Mouse (Mus musculus): Measurements from ENCODE around the gene Tgfbr3l.
"Not testable (repeated sequence)": the region's sequence is repeated elsewhere in the genome, so short reads cannot be mapped to it uniquely, and the experiment has no call there.

Gene Tgfbr3l

GRCm38 (mm10) chr8:4237814-4238433 lies 10.1 kb upstream of the Tgfbr3l start:
- DNase-seq (ENCODE audit: low read depth, low spot score): peak; percentile 56

GRCm38 (mm10) chr8:4238434-4239192 lies 9.4 kb upstream of the Tgfbr3l start, which contains the start of the genes Map2k7 and Gm49320:
Gene Map2k7, plus strand, starts transcription at chr8:4238740.
Gene Gm49320, plus strand, starts transcription at chr8:4238865.
- peak; percentile 100 for DNase-seq (ENCODE audit: low read depth, low spot score)

GRCm38 (mm10) chr8:4239193-4239890 lies 8.7 kb upstream of the Tgfbr3l start:
- DNase-seq (ENCODE audit: low read depth, low spot score): no peak

GRCm38 (mm10) chr8:4245061-4245460 lies 3.0 kb upstream of the Tgfbr3l start:
- no peak for DNase-seq (ENCODE audit: low read depth, low spot score)

GRCm38 (mm10) chr8:4245737-4246136 lies 2.3 kb upstream of the Tgfbr3l start:
- no peak for DNase-seq (ENCODE audit: low read depth, low spot score)

- DNase-seq (ENCODE audit: low read depth, low spot score): no peak
These were observed 773 bp upstream of the Tgfbr3l start for GRCm38 (mm10) chr8:4247241-4247640.

- peak; percentile 79 for DNase-seq (ENCODE audit: low read depth, low spot score)
These were observed 1.2 kb downstream of the Tgfbr3l start for GRCm38 (mm10) chr8:4249213-4249612.

GRCm38 (mm10) chr8:4250306-4250970 lies 2.4 kb downstream of the Tgfbr3l start:
- peak; percentile 83 for DNase-seq (ENCODE audit: low read depth, low spot score)

GRCm38 (mm10) chr8:4252116-4252760 lies 4.2 kb downstream of the Tgfbr3l start:
- DNase-seq (ENCODE audit: low read depth, low spot score): no peak

- DNase-seq (ENCODE audit: low read depth, low spot score): peak; percentile 96
These were observed 5.2 kb downstream of the Tgfbr3l start, which contains the start of gene Snapc2 for GRCm38 (mm10) chr8:4252934-4253841. Gene Snapc2, plus strand, starts transcription at chr8:4253080.

GRCm38 (mm10) chr8:4254001-4254400 lies 6.0 kb downstream of the Tgfbr3l start:
- peak; percentile 61 for DNase-seq (ENCODE audit: low read depth, low spot score)

- not testable (repeated sequence) for DNase-seq (ENCODE audit: low read depth, low spot score)
These were observed 7.5 kb downstream of the Tgfbr3l start for GRCm38 (mm10) chr8:4255471-4255870.

- DNase-seq (ENCODE audit: low read depth, low spot score): no peak
These were observed 8.9 kb downstream of the Tgfbr3l start for GRCm38 (mm10) chr8:4256911-4257310.

GRCm38 (mm10) chr8:4257350-4257749 lies 9.3 kb downstream of the Tgfbr3l start:
- no peak for DNase-seq (ENCODE audit: low read depth, low spot score)

GRCm38 (mm10) chr8:4258233-4258632 lies 10.2 kb downstream of the Tgfbr3l start:
- peak; percentile 90 for DNase-seq (ENCODE audit: low read depth, low spot score)

- DNase-seq (ENCODE audit: low read depth, low spot score): peak; percentile 87
These were observed 10.7 kb downstream of the Tgfbr3l start for GRCm38 (mm10) chr8:4258678-4259077.

- peak; percentile 94 for DNase-seq (ENCODE audit: low read depth, low spot score)
These were observed 11.3 kb downstream of the Tgfbr3l start, which contains the start of gene Ctxn1 for GRCm38 (mm10) chr8:4259125-4259804. Gene Ctxn1, minus strand, starts transcription at chr8:4259274.

- DNase-seq (ENCODE audit: low read depth, low spot score): no peak
These were observed 11.8 kb downstream of the Tgfbr3l start for GRCm38 (mm10) chr8:4259805-4260170.

GRCm38 (mm10) chr8:4263105-4263791 lies 15.2 kb downstream of the Tgfbr3l start:
- no peak for DNase-seq (ENCODE audit: low read depth, low spot score)

All from ES-CJ7 (cell line).